Mouse (Mus musculus) monocyte, adult 2 months (primary cell): ENCODE results near the gene Gabbr2.

Experiments used
- DNase-seq, 2 experiments: peaks; one replicate each; pipeline ENCODE4 v3.0.0; 2022; ENCODE audit warnings: low spot score in 2 of 2, low read depth in 1 of 2

Gene Gabbr2

GRCm38 (mm10) chr4:46867779-46868178 is 123.9 kb downstream of the Gabbr2 start:
- no peak for DNase-seq

GRCm38 (mm10) chr4:46866070-46866469 is 125.6 kb downstream of the Gabbr2 start:
- no peak for DNase-seq

GRCm38 (mm10) chr4:46863721-46864120 is 128.0 kb downstream of the Gabbr2 start:
- DNase-seq: no peak

GRCm38 (mm10) chr4:46862677-46863076 is 129.0 kb downstream of the Gabbr2 start:
- no peak for DNase-seq

- DNase-seq: no peak
Observed at GRCm38 (mm10) chr4:46860586-46860985, 131.1 kb downstream of the Gabbr2 start.

- no peak for DNase-seq
Observed at GRCm38 (mm10) chr4:46858899-46859298, 132.8 kb downstream of the Gabbr2 start.

- no peak for DNase-seq
Observed at GRCm38 (mm10) chr4:46856145-46856544, 135.5 kb downstream of the Gabbr2 start.

- DNase-seq: no peak
Observed at GRCm38 (mm10) chr4:46854686-46855385, 136.8 kb downstream of the Gabbr2 start.

GRCm38 (mm10) chr4:46853852-46854460 is 137.7 kb downstream of the Gabbr2 start:
- no peak for DNase-seq

GRCm38 (mm10) chr4:46847745-46848144 is 143.9 kb downstream of the Gabbr2 start:
- DNase-seq: no peak

- DNase-seq: no peak
Observed at GRCm38 (mm10) chr4:46846396-46846795, 145.3 kb downstream of the Gabbr2 start.

GRCm38 (mm10) chr4:46844982-46845643 is 146.6 kb downstream of the Gabbr2 start:
- DNase-seq: no peak

- no peak for DNase-seq
Observed at GRCm38 (mm10) chr4:46844567-46844966, 147.1 kb downstream of the Gabbr2 start.

- no peak for DNase-seq
Observed at GRCm38 (mm10) chr4:46842596-46842995, 149.1 kb downstream of the Gabbr2 start.

GRCm38 (mm10) chr4:46840146-46840545 is 151.5 kb downstream of the Gabbr2 start:
- no peak for DNase-seq

GRCm38 (mm10) chr4:46837362-46837761 is 154.3 kb downstream of the Gabbr2 start:
- DNase-seq: no peak

GRCm38 (mm10) chr4:46836065-46836464 is 155.6 kb downstream of the Gabbr2 start:
- no peak for DNase-seq

GRCm38 (mm10) chr4:46835064-46835463 is 156.6 kb downstream of the Gabbr2 start:
- no peak for DNase-seq

GRCm38 (mm10) chr4:46832834-46833544 is 158.7 kb downstream of the Gabbr2 start:
- DNase-seq: no peak

- DNase-seq: no peak
Observed at GRCm38 (mm10) chr4:46829656-46830055, 162.0 kb downstream of the Gabbr2 start.

GRCm38 (mm10) chr4:46828141-46828571 is 163.5 kb downstream of the Gabbr2 start:
- DNase-seq: no peak

GRCm38 (mm10) chr4:46827471-46827870 is 164.2 kb downstream of the Gabbr2 start:
- no peak for DNase-seq
